Mouse (Mus musculus) left cerebral cortex, postnatal 36 days (tissue): Measurements from ENCODE around the gene Pax4. TPM values are rescaled to one million over a fixed set of nuclear protein-coding genes. Genes with fewer than 3 reads are reported as not detected.

Experiments used
- DNase-seq, 2 experiments: peaks; one replicate each; pipeline ENCODE4 v3.0.0; 2021 to 2022; ENCODE audit warnings: low spot score in 2 of 2, mixed read lengths in 1 of 2
- intact Hi-C: fragments of 180-260 bp; cut with DNase I; formaldehyde crosslinking; loops from one replicate; pipeline ENCODE4 v1.15.1; 2025
- total RNA-seq, 2 experiments: library from RNA; stranded (reverse); gene quantifications; 2 replicates each; pipeline ENCODE4 v1.2.3; 2021

Pax4 gene
- total RNA-seq, 2 experiments from 2014 or later, result not detected

DNA sequence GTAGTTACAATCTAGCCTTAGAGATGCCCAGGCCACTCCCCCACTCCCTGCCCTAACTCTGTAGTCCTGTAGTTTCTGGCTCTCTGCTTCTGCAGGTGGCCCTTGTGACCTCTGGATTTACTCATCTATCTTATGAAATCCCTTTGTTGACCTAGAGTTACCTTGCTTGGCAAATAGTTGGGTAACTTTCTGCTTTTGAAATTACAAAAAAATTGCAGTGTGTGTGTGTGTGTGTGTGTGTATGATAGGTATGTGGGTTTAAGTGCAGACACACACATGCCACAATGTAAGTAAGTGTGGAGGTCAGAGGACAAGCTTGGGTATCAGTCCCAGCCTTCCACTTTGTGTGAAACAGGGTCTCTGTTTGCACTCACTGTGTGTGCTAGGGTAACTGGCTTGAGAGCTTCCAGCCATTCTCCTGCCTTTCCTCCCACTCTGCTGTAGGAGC, 10.1 kb upstream of the Pax4 start:
- no peak for DNase-seq
- intact Hi-C loops, result no loop called here

DNA sequence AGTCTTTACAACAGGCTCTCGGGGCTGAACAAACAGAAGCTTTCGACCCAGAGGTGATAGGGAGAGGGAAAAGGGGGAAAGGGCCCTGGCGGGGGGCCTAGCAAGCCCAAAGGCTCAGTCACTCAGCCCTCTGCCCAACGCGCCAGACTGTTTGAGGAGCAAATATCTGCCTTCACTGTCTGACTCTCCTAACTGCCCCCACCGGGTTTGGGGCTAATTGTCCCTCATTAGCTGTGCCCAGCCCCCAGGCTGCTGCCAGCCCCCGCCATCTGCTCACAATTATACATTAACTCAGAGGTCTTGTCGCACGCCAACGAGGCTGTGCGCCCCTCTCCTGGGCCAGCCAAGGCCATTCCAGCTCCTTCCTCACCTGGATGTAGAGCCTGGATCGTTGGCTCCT, 1.8 kb upstream of the Pax4 start:
- intact Hi-C loops, result no loop called here
- DNase-seq, result no peak

DNA sequence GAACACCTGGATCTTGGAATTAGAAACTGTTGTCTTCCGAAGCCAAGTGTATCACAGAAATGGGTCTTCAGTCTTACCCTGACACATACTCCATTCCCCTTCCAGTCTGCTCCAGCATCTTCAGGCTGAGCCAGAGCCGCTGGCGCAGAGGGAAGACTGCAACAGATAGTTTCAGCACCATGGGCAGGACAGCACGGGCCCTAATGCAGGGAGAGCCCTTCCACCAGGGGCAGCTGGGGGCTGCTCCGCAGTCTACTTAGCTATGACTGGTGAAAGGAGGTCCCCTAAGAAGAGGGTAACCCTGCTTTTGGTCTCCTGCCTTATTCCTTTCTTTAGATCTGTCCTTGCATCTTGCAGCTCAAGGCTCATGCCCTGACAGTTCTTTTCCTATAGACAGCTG, 1.3 kb upstream of the Pax4 start:
- intact Hi-C loops, result no loop called here
- no peak for DNase-seq

DNA sequence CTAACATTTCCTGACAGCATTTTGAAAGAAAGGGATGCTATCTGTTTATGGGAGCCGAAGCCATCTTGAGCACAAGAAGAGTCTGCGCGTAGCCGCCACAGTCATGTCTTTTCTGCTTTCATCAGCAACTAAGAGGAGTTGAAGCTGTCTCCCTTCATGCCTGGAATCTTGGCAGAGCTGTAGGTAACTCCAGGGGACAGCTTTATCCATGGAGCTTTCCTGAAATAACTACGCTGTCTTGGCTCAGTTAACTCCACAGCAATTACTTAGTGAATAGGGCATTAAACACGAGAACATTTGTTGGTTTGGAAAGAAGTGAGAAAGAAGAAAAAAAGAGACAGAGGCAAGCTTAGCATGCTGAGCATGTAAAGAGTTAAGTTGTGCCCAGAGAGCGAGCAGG, 1.2 kb downstream of the Pax4 start:
- DNase-seq, result no peak
- intact Hi-C loops, result no loop called here

DNA sequence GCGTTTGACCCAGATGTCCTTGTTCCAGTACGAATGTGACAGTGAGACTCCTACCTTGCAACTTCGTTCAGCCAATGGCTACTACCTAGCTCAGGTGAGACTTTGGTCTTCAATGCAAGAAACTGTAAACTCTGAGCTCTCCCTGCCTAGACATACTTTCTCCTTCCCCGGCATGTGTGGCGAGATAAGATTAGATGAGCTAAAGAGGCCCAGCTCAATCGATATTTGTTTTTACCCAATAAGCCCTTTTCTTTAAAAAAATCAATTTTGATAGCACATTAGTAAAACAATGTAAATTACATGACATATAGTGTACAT, 17.7 kb downstream of the Pax4 start:
- DNase-seq, result no peak
- intact Hi-C loops, result no loop called here

DNA sequence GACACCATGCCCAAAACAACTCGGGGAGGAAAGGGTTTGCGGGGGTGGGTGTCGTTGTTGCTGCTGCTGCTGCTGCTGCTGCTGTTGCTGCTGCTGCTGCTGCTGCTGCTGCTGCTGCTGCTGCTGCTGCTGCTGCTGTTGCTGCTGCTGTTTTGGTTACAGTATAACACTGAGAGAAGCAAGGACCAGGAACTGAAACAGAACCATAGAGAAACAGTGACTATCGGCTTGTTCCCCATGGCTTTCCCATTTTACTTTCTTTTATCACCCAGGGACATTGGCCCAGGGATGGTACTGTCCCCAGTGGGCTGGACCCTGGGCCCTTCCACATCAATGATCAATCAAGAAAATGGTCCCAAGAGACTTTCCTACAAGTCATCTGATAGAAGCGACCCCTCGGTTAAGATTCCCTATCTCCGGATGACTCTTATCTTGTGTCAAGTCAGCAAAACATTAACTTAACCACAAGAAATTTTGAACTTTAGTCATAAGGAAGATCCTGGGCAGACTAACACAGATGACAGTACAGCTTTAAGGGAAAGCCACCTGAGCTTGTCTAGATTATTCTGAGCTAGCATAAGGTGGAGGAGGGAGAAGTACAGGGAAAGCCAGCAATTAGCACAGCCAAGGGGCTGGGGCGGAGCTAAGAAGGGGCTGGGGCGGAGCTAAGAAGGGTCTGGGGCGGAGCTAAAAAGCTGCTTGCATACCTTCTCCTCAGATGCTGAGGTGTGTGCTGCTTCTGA, 18.2 kb downstream of the Pax4 start:
- intact Hi-C loops, result no loop called here
- DNase-seq, result no peak

DNA sequence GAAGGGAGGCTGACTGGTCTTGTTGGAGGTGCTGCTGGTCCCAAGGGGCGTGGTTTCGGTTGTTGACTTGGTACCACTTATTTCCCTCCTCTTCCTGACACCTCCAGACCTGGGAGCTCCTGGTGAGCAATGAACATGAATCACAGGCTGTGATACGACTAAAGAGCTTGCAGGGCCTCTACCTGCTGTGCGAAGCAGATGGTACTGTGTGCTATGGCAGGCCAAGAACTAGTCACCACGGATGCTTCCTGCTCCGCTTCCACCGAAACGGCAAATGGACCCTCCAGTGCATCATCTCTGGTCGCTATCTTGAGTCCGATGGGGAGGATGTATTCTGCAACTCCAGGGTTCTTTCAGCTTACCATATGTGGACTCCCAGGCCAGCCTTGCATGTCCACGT, 19.3 kb downstream of the Pax4 start:
- no peak for DNase-seq
- intact Hi-C loops, result no loop called here

DNA sequence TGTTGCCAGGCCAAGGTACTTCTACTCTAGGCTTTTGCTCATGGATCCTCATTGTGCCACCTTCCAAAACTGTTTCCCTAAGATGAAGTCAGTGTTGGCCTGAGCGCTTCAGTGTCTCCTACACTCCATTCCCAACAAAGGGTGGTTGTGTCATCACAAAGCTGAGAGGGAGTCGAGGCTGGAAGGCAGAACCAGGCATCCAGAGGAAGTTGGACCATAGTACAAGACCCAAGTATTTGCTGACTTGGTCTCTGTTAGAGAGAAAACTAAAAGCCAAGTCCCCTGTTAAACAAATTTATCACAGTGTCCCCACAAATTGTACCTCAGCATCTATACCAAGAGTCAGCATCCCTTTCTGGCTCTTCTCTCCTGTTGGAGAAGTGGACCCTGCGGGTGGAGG, 20.9 kb downstream of the Pax4 start, which contains the start of gene Gcc1:
Gcc1 (minus strand) TSS at position 101 of the 400 bp plus-strand sequence.
- intact Hi-C loops, result no loop called here
- DNase-seq, result no peak

DNA sequence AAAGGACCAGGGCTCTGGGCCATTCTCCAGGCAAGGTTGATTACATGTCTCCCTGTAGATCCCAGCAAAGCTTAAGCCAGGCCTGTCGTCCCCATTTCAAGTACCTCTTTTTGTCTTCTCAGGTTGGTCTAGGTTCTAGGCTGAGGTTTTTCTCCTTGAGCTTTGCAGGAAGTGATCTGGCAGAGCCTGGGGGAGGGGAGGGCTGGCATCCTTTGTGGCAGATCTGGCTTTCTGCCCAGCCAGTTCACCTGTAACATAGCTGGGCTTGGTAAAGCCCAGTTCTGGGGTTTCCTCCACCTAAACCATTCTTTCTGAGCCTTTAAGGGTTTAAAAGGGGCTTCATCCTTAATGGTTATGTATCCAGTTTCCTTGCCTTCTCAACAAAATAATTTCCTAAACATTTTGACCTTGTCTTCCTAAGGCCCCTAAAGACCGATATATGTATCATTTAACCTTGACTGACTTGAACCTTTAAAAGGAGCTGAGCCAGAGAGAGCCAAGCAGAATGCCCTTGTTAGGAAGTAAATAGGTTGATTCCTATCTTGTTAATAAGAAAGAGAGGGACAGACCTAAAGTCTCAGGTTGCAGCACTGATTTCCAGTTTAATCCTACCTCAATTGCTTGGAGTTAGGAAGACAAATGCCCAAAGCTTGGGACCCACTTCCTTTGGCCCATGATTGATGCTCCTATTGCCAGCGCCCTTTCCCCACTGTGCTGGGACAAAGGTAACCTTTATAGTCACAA, 21.9 kb downstream of the Pax4 start, which contains the start of gene Fscn3:
Fscn3 (plus strand) TSS at position 694 of the 744 bp plus-strand sequence.
- no peak for DNase-seq
- intact Hi-C loops, result no loop called here

DNA sequence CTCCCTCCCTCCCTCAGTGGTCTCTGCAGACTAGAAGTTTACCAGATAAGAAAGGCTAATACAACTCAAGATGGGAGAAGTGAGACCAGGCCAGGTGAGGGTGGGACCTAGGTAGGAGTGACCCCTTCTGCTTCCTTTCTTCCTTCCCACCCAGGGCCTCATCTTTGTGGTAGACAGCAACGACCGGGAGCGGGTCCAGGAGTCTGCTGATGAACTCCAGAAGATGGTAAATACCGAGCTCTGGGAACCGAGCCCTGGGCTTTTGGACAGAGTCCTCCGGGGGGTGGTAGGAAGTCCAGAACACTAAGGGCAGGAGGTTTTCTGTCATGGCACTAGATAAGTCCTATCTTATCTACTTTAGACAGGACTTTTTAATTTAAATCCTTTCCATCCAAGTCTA, 24.1 kb downstream of the Pax4 start:
- intact Hi-C loops, result no loop called here
- no peak for DNase-seq

DNA sequence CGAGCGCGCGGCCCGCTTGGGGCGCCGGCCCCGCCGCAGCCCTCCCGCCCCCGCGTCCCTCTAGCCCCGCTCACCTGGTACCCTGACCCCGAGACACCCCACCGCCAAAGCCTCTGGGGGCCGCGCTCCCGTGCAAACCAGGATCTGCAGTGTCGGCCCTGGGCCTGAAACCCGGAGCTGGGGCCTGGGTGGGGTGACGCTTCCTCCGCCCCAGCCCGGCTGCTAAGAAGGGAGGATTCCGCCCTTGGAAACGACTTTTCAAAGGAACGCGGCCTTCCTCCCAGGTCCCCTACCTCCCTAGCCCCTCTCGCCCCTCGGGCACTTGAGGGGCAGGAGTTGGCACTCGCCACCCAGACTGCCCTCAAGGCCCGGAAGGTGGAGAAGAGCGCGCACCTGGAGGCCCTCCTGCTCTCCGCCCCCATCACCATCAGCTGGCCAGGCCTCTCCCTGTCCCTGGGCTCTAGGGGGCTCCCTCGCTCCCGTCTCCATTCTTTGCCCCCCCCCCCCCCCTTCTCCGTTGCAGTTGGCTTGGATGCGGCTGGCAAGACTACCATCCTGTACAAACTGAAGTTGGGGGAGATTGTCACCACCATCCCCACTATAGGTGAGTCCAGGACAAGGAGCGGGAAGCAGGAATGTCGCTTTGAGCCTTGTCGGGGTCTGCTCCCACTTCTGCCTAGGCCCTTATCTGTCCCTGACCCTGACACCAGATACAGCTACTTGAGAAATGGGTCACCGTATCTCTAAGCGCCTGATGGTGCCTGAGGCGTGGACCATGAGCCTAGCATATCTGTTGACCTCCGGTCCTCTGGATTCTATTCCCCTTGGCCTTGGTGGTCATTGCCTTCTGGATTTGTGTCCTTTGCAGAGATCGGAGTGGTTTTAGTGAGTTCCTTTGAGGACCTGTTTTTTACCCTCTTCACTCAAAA, 25.1 kb downstream of the Pax4 start:
- peak; percentile 61 to 72 for DNase-seq
- intact Hi-C loops, result loop anchor here (1.0 to 5.0 kb wide), 2 partner anchors 58 to 162 kb away; no protein-coding TSS in a partner anchor

DNA sequence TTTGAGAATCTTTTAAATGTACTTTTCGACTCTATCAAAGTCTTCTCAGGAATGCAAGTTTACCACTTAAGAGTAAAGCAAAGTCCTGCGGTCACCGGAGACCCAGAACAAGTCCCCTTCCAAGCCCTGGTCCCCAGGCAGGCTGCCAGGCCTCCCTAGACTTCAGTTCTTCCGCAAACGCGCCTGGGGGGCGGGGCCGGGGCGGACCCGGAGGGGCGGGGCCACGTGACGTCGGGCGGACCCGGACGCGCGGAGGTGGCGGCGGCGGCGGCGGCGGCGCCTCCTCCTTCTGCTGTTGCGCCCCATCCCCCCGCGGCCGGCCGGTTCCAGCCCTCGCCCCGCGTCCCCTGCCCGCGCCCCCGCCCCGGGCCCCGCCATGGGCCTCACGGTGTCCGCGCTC, 25.8 kb downstream of the Pax4 start, which contains the start of gene Arf5:
Arf5 (plus strand) TSS at position 248 of the 400 bp plus-strand sequence.
- peak; percentile 90 to 91 for DNase-seq
- intact Hi-C loops, result loop anchor here (1.0 to 5.0 kb wide), 2 partner anchors 59 to 161 kb away; no protein-coding TSS in a partner anchor

DNA sequence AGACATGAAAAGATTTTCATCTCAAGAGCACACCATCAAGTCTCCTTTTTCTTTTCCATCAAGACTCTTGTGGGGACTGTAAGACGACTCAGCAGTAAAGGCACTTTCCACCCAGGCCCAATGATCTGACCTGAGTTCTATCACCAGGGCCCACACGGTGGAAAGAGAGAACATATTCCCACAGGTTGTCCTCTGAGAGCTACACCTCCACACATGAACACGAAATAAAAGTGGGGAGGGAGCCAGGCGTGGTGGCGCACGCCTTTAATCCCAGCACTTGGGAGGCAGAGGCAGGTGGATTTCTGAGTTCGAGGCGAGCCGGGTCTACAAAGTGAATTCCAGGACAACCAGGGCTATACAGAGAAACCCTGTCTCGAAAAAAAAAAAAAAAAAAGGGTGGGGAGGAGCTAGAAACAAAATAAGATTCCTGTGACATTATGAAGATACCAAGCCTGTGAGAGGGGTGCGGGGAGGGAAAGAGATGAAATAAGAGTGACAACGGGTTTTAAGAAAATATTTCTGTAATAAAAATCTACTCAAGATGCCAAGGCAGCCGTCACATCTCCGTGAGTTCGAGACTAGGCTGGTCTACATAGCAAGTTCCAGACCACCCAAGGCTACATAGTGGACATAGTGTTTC, 26.4 kb downstream of the Pax4 start:
- intact Hi-C loops, result loop anchor here (1.0 to 5.0 kb wide), 2 partner anchors 60 to 160 kb away; no protein-coding TSS in a partner anchor

DNA sequence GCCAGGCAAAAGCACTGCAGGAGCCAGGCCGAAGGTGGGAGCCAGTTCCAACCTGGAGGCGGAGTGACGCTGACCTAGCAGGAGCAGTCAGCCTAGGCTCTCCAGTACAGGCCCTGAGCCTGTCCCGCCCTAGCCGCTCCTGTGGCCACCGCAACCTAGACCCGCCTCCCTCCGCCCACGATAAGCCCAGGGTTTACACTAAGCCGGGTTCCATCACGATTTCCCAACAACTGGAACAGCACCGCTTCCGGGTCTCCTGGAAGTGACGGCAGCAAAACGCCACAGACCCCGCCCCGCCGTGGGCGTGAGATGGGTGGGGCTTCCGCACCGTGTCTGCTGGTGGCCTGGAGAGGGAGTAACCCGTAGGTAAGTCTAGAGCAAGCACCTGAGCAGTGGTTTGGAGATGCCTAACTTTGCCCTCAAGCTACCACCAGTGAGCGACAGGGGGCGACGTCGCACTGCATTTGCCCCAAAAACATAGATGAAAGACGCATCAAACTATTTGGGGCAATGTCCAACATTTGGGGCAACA, 27.6 kb downstream of the Pax4 start:
- DNase-seq, result peak; percentile 91 to 93
- intact Hi-C loops, result loop anchor here (5.0 kb wide), 1 partner anchor 61 kb away; no protein-coding TSS in a partner anchor

More for the DNA sequence above, 26.4 kb downstream of the Pax4 start:
- no peak for DNase-seq

DNA sequence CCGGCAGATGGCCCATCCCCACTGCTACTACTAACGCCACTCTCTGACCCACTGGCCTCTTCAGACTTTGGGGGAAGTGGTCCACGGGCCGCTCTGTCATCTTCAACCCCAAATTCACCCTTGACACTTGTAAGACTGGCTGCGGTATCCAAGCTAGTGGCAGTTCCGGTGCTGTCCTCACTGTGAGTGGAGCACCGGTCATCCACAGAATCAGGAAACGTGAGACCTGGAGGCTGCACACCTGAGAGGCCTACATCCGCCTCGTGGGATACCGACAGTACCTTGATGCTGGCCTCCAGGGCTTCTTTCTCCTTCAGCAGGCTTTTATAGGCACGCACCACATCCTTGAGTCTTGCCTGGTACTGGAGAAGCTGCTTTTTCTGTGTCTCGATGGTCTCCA, 28.3 kb downstream of the Pax4 start:
- DNase-seq, result no peak
- intact Hi-C loops, result loop anchor here (5.0 kb wide), 1 partner anchor 61 kb away; no protein-coding TSS in a partner anchor

DNA sequence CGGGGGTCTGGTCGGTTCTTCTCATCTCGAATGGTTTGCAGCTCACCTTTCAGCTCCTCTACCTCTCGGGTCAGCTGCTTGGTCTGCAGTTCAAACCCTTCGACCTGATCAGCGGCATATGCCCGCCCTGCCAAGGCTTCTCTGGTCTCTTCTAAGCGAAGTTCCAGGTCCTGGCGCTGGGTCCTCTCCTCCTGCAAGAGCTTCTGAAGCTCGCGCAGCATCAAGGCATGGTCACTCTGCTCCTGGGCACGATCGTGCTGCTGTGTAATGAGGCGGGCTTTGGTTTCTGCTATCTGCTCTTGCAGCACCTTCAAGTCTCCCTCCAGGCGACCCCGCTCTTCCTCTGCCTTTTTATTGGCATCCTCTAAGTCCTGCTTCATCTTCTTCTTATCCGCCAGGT, 28.8 kb downstream of the Pax4 start:
- intact Hi-C loops, result loop anchor here (5.0 kb wide), 1 partner anchor 62 kb away; no protein-coding TSS in a partner anchor

DNA sequence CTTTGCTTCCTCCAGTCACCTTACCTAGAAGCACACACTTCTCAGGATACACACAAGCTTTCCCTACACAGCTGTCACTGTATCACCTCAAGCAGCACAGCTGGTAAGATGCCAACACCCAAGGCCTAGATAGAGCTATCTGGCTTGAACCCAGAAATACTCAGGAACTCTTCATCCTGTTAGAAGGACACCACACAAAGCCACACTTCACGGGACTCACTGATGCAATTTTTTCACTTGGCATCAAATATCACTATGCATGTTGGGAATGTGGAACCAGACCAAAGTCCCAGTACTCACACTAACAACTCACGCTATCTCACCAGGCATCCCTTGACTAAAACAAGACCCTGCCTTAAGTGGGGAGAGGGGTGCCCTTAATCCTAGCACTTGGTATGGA, 29.5 kb downstream of the Pax4 start:
- intact Hi-C loops, result loop anchor here (5.0 kb wide), 1 partner anchor 63 kb away; no protein-coding TSS in a partner anchor
- no peak for DNase-seq

More for the DNA sequence above, 28.8 kb downstream of the Pax4 start:
- DNase-seq, result no peak

DNA sequence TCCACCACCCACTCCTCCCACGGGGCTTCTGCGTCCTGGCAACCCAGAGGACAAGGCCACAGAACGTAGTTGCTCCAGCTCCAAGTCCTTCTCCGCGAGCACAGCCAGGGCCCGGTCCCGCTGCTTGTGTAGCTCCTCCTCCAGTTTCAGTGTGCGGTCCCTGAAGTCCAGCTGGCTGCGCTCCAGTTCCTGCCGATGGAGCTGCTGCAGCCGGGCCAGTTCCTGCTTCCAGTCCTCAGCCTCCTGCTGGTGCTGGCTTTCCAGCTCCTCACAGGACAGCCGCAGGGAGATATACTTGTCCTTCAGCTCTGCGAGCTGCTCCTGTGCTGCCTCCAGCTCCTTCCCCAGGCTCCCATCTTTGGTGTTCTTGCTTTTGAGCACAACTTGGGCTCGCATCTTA, 30.7 kb downstream of the Pax4 start:
- DNase-seq, result peak; percentile 52 to 62
- intact Hi-C loops, result no loop called here

DNA sequence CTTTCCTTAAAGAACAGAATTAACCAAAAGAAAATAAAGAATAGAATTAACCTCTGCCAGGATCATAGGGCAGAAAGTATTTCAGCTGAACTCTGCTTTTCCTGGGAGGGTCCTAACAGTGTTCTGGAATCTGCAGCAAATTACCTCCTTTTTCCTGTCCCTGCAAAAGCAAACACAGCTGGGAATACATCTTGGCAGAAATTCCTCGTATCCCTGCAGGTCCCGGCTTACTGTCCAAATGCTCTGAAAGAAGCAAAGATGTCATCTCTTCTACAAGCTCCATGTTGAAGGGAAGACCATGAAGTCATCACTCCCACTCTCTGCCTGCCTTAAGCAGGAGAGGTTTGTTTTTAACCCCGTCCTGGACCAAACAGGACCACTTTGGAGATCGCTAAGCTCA, 32.2 kb downstream of the Pax4 start:
- intact Hi-C loops, result no loop called here
- no peak for DNase-seq
